Mouse (Mus musculus) lung, postnatal 25 days (tissue): Measurements from ENCODE around the gene N4bp2l1.
A peak's percentile ranks its signal among the peaks of the same experiment; 100 is the strongest.
"Not testable (repeated sequence)": the region's sequence is repeated elsewhere in the genome, so short reads cannot be mapped to it uniquely, and the experiment has no call there.

Experiments
- DNase-seq: peaks from one replicate; pipeline ENCODE4 v3.0.0; 2022; ENCODE audit warnings: low spot score

The N4bp2l1 gene

GRCm38 (mm10) chr5:150597088-150597487 lies at the start of gene N4bp2l1:
N4bp2l1 (minus strand) TSS chr5:150597188.
- DNase-seq: no peak

DNA sequence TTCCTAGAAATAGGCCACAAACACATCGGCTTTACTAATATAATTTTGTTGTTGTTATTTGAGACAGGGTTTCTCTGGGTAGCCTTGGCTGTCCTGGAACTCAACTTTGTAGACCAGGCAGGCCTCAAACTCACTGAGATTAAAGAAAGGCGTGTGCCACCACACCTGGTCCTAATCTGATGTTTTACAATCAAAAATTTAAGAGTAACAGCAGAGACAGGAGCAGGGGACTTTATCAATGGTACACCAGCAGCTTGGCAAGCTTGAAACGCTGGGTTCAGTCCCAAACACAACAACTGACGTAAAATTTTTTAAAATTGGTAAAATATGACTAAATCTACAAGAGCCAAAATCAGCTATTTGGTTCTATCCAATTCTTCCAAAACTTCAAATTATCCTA lies 47.9 kb upstream of the N4bp2l1 start:
- DNase-seq: no peak

DNA sequence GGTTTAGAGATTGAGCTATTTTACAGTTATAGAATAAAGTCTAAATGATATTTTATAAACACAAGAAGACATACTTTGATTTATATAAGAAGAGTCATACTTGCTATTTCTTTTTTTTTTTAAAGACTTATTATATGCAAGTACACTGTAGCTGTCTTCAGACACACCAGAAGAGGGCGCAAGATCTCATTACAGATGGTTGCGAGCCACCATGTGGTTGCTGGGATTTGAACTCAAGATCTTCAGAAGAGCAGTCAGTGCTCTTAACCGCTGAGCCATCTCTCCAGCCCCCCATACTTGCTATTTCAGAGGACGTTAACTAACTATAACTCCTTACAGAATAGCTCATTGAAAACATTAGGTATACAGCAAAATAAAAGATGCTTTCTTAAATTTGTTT lies 46.4 kb upstream of the N4bp2l1 start:
- DNase-seq: not testable (repeated sequence)

GRCm38 (mm10) chr5:150641440-150641839 lies 44.5 kb upstream of the N4bp2l1 start:
- no peak for DNase-seq

- no peak for DNase-seq
Measured at GRCm38 (mm10) chr5:150629692-150630091, 32.7 kb upstream of the N4bp2l1 start.

DNA sequence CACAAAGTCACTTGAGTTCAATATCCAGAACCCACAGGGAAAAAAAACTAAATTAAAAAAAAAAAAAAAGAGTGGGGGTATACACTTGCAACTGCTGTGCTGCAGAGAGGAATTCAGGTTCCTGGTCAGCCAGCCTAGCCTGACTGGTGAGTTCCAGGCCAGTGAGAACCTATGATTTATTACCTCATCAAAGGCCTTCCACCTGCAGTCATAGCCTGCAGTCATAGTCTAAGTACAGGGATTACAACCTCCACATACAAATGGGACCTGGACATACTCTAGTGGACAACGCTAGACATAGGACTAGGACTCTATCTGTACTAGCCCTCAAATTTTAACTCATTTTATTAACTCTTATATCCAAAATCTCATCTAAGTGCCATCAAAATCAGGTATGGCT lies 32.3 kb upstream of the N4bp2l1 start:
- no peak for DNase-seq

- no peak for DNase-seq
Measured at GRCm38 (mm10) chr5:150625528-150625927, 28.5 kb upstream of the N4bp2l1 start.

DNA sequence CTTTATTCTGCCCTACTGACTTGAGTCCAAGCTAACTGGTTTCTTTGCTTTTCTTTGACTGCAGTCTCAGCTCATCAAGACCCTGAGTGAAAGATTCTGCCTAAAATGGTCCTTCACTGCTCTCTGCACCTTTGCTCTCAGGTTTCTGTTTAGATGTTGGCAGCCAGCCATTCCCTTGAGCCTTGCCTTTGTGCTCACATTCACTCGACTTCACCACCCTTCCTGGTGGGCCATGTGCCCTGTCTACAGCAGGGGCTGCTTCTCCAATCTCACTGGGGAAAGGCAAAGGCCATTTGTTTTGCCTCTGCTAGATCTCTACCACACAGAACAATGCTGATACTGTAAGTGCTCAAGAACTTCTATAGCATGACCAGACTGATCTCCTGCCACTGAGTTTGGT lies 25.8 kb upstream of the N4bp2l1 start:
- peak; percentile 16 for DNase-seq

DNA sequence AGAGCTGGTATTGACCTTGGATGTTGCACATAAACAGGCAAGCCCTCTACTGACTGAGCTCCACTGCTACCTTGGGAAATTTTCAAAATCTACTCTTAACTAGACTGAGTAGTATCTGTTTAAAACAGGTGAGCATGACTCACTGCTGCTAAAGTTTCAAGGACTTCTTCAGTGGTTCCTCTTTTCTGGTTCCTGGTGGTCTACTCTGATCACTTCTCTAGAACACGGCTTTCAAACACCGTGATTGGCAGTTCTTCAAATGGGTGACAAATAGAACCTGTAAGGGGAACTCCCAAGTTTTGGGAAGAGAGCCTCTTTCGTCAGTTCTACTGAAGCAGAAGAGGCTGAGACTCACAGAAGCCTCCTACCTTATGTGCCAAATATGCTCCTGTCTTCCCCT lies 24.6 kb upstream of the N4bp2l1 start:
- DNase-seq: peak; percentile 42

DNA sequence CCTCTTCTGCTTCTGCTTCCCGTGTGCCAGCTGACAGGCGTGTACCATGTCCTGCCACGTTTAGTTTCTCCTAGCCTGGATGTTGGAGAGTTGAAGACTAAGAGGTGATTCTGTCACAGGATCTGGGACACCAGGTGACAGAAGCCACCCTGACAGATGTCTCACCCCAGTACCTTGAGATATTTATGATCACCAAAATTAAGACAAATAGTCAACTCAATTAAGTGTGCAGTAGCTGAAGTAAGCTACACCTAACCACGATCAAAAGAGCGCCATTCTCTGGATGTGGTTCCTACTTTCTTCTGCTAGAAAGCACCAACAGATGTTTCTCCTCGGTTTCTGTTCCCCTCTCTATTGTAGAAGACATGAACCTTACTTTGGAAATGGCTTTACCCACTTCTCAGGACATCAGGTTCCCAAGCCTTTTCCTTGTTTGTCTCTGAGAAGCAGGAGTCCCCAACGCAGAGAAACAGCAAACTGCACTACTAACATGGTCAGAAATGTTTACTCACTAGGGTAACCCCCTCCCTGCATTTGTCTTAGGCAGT lies 23.7 kb upstream of the N4bp2l1 start:
- DNase-seq: no peak

GRCm38 (mm10) chr5:150618599-150619355 lies 21.8 kb upstream of the N4bp2l1 start:
- no peak for DNase-seq

- no peak for DNase-seq
Measured at GRCm38 (mm10) chr5:150616731-150617130, 19.7 kb upstream of the N4bp2l1 start.

GRCm38 (mm10) chr5:150616216-150616615 lies 19.2 kb upstream of the N4bp2l1 start:
- no peak for DNase-seq

GRCm38 (mm10) chr5:150614054-150614453 lies 17.1 kb upstream of the N4bp2l1 start:
- DNase-seq: no peak

DNA sequence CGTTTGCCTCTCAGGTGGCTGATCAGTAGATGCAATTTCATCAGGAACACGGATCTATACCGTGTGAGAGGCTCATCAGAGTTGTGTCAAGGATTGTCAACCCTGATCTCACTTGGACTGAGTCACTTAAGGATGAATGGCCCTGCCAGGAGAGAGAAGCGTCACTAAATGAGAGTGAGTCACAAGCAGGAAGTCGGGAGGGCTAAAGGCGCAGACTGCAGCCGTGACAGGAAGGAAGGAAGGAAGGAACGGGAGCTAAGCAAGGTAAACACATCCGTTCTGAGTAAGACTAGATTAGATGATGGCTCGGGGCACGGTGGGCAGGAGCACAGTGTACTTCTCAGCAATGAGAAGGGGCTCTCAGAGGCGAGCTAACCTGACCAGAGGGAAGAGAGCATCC lies 14.7 kb upstream of the N4bp2l1 start:
- no peak for DNase-seq

GRCm38 (mm10) chr5:150611136-150611535 lies 14.1 kb upstream of the N4bp2l1 start:
- no peak for DNase-seq

- no peak for DNase-seq
Measured at GRCm38 (mm10) chr5:150607631-150608030, 10.6 kb upstream of the N4bp2l1 start.

- no peak for DNase-seq
Measured at GRCm38 (mm10) chr5:150606131-150606530, 9.1 kb upstream of the N4bp2l1 start.

DNA sequence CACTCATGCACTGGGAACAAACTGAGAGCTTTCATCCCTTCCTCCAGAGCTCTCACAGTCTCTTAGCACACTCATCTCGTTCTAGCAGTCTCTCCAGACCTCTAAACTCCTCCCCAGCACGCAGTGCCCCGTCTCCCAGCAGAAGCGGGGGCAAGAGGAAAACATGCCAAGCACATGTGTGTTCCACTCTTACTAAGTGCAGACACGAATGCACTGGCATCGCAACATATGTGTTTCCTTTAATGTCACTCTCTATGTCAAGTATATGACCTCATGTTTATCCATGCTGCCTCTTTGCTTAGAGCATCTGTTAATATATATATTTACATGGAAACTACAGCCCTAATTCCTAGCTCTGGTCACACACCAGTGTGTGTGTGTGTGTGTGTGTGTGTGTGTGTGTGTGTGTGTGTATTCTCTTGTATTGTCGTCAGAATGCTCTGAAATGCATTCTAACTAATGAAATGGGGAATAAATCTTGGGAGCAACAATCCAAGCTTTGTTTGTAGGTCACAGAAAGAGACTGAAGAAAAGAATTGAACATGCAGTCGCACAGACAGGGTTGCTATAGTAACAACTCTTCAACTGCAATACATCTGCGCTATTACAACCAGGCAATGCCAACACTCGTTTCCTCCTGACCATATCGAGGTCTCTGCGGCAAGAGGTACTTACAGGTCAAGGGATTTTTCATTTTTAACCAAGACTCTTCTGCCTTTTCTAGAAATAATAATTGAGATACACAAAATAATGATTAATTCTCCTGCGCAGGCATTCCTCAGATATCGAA lies 4.6 kb upstream of the N4bp2l1 start:
- no peak for DNase-seq

- DNase-seq: no peak
Measured at GRCm38 (mm10) chr5:150600554-150601440, 3.8 kb upstream of the N4bp2l1 start.

DNA sequence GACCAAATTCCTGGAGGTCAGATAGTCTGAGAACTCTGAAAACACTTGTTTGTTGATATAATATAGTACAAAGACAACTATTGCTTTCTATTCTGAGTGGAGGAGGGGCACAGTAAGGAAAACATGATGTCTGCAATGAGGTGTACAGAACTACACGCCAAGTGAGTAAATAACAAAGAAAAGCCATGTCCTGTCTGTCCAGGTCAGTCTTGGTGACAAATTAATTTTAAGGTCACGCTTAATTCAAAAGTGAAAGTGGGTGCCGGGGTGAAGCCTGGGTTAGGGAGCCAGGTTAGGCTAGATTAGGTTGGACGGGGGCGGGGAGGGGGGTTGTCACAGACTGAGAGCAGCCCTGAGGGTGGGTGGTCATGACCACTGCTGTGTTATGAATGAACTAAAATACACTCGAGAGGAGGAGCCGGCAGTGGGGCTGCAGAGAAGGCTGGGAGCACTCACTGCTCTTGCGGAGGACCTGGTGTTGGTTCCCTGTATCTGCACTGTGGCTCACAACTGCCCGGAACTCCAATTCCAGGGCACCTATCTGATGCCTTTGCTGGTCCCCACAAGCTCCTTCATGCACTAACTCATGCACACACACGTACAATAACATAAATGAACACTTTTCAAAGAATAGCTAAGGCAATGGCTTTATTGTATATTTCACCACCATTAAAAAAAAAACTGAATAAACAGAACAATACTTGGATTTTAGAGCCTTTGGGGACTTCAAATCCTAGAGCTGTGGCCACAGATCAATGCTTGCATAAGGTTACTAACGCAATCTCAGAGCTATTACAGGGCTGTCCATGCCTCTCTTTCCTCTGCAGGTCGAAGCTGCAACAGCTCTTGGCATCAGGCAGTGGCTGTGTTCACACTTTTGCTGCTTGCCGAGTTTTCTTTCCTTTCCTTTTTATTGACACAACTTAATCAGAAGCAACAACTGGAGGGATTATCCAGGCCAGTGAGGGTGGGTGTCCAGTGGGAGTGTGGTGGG lies 2.6 kb upstream of the N4bp2l1 start:
- DNase-seq: no peak
